Mouse (Mus musculus) G1E (cell line): Measurements from ENCODE around the gene Fis1. TPM values are rescaled to one million over a fixed set of nuclear protein-coding genes. Genes with fewer than 3 reads are reported as not detected.

Experiments
- ATAC-seq: 2 replicates; pipeline ENCODE4 v1.8.0; 2016; ENCODE audit warnings: mild to moderate bottlenecking; ENCODE audit not compliant: insufficient number of reproducible peaks, poor library complexity, low FRiP score, severe bottlenecking; ENCODE audit errors: extremely low read depth
- DNase-seq: peaks from one replicate; pipeline ENCODE4 v3.0.0; 2012; ENCODE audit warnings: low spot score
- H3K27me3 ChIP-seq: 2 replicates; pipeline ENCODE4 v1.6.1; 2012; ENCODE audit warnings: mild to moderate bottlenecking, low read length, inconsistent platforms; ENCODE audit not compliant: insufficient read depth
- H3K36me3 ChIP-seq: replicated peaks from 2 replicates; pipeline ENCODE3; 2012; ENCODE audit warnings: mild to moderate bottlenecking, inconsistent platforms
- H3K4me1 ChIP-seq: 2 replicates; pipeline ENCODE4 v1.6.1; 2012; ENCODE audit warnings: low read depth, low read length, inconsistent platforms, mixed read lengths; ENCODE audit not compliant: insufficient read depth
- H3K4me3 ChIP-seq: 2 replicates; pipeline ENCODE4 v1.5.1; 2012; ENCODE audit warnings: low read depth, mild to moderate bottlenecking, inconsistent platforms, low read length, moderate library complexity, mixed read lengths
- H3K9me3 ChIP-seq: replicated peaks from 2 replicates; pipeline ENCODE4 v1.6.1; 2012; ENCODE audit warnings: inconsistent platforms
- CTCF ChIP-seq: IDR thresholded peaks from 2 replicates; pipeline ENCODE4 v1.5.1; 2012; ENCODE audit warnings: low read depth, low read length, inconsistent platforms, mixed read lengths
- GATA1 ChIP-seq: IDR thresholded peaks from 2 replicates; pipeline ENCODE4 v1.6.1; 2012; ENCODE audit warnings: borderline replicate concordance, low read length, inconsistent platforms, mixed read lengths
- GATA2 ChIP-seq: IDR thresholded peaks from 2 replicates; pipeline ENCODE4 v1.6.1; 2012; ENCODE audit warnings: low read depth, low read length, inconsistent platforms, borderline replicate concordance
- POLR2AphosphoS5 ChIP-seq: IDR thresholded peaks from 2 replicates; pipeline ENCODE4 v1.6.1; 2012; ENCODE audit warnings: low read depth, low read length, inconsistent platforms; ENCODE audit not compliant: insufficient replicate concordance
- TAL1 ChIP-seq: conservative IDR thresholded peaks from 2 replicates; pipeline ENCODE4 v1.6.1; 2012; ENCODE audit warnings: low read depth, low read length, inconsistent platforms, mixed read lengths
- polyA plus RNA-seq: library from polyadenylated mRNA; stranded (reverse); fragments of >175 nt; gene quantifications from 2 replicates; pipeline ENCODE4 v1.2.3, GENCODE M21; 2012
- total RNA-seq, 2 experiments: library from RNA; stranded (forward) in 1 of 2; stranded (reverse) in 1 of 2; fragments of 200-1000 nt in 1 of 2; fragments of >200 nt in 1 of 2; fragmentation: Nextera tagmentation in 1 of 2; gene quantifications; 2 replicates each; pipeline ENCODE4 v1.2.3; 2014 to 2017

Gene Fis1
- total and polyA plus RNA-seq, 3 experiments = 152 to 439 (median 157) TPM

- H3K9me3 ChIP-seq = no peaks in the 10 kb centered on the region
- DNase-seq (no peak), ATAC-seq (no peak)
- TF ChIP-seq GATA1 (no peak), GATA2 (no peak), CTCF (no peak)
- H3K27me3 ChIP-seq = no peaks in the 10 kb centered on the region
- H3K4me1 ChIP-seq = peaks cover 66% of the 10 kb centered on the region
- H3K4me3 ChIP-seq = no peak overlapping the region
- H3K36me3 ChIP-seq = peaks cover 78% of the 10 kb centered on the region
Observed at GRCm38 (mm10) chr5:136960053-136960452, 7.0 kb downstream of the Fis1 start.

GRCm38 (mm10) chr5:136961334-136961982 is 8.4 kb downstream of the Fis1 start:
- no peaks in the 10 kb centered on the region for H3K9me3 ChIP-seq
- peak overlapping the region; percentile 76 for H3K4me3 ChIP-seq
- TF ChIP-seq TAL1 (no peak), CTCF (no peak), POLR2AphosphoS5 (no peak), GATA1 (no peak), GATA2 (no peak)
- H3K4me1 ChIP-seq = peaks cover 71% of the 10 kb centered on the region
- ATAC-seq (no peak), DNase-seq (peak; percentile 11)
- H3K36me3 ChIP-seq = peaks cover 81% of the 10 kb centered on the region
- no peaks in the 10 kb centered on the region for H3K27me3 ChIP-seq

- TF ChIP-seq CTCF (no peak), GATA1 (no peak), POLR2AphosphoS5 (no peak), TAL1 (no peak), GATA2 (no peak)
- peak overlapping the region; percentile 76 for H3K4me3 ChIP-seq
- no peaks in the 10 kb centered on the region for H3K27me3 ChIP-seq
- ATAC-seq = peak; percentile 84
- H3K9me3 ChIP-seq = no peaks in the 10 kb centered on the region
- peaks cover 73% of the 10 kb centered on the region for H3K4me1 ChIP-seq
- peak; percentile 87 for DNase-seq
- peaks cover 81% of the 10 kb centered on the region for H3K36me3 ChIP-seq
Observed at GRCm38 (mm10) chr5:136961983-136962461, 8.9 kb downstream of the Fis1 start.

- no peaks in the 10 kb centered on the region for H3K27me3 ChIP-seq
- peak; percentile 87 for DNase-seq
- no peaks in the 10 kb centered on the region for H3K9me3 ChIP-seq
- TF ChIP-seq GATA2 = no peak
- peak; percentile 88 for TF ChIP-seq CTCF
- peak overlapping the region; percentile 76 for H3K4me3 ChIP-seq
- ATAC-seq = 0 out of 2 replicates have a peak, but pooled peaks have one; percentile 12
- H3K36me3 ChIP-seq = peaks cover 81% of the 10 kb centered on the region
- H3K4me1 ChIP-seq = peaks cover 77% of the 10 kb centered on the region
Observed at GRCm38 (mm10) chr5:136962501-136962900, 9.4 kb downstream of the Fis1 start.

- H3K4me1 ChIP-seq = peaks cover 82% of the 10 kb centered on the region
- H3K36me3 ChIP-seq = peaks cover 81% of the 10 kb centered on the region
- H3K4me3 ChIP-seq = peak overlapping the region; percentile 76; the same call in 1 of the 2 replicates
- TF ChIP-seq GATA2 (no peak), CTCF (no peak), POLR2AphosphoS5 (no peak), GATA1 (no peak), TAL1 (no peak)
- H3K27me3 ChIP-seq = no peaks in the 10 kb centered on the region
- no peaks in the 10 kb centered on the region for H3K9me3 ChIP-seq
- ATAC-seq (no peak), DNase-seq (no peak)
Observed at GRCm38 (mm10) chr5:136962966-136963540, 10.0 kb downstream of the Fis1 start.

GRCm38 (mm10) chr5:136965210-136965609 is 12.1 kb downstream of the Fis1 start:
- peak; percentile 35 for ATAC-seq

More at GRCm38 (mm10) chr5:136965210-136965609, 12.1 kb downstream of the Fis1 start:
- DNase-seq = peak; percentile 77
- H3K27me3 ChIP-seq = no peaks in the 10 kb centered on the region
- H3K4me1 ChIP-seq = peaks cover 82% of the 10 kb centered on the region
- no peaks in the 10 kb centered on the region for H3K9me3 ChIP-seq
- H3K36me3 ChIP-seq = peaks cover 82% of the 10 kb centered on the region
- H3K4me3 ChIP-seq = peak overlapping the region; percentile 63; the same call in 1 of the 2 replicates
- TF ChIP-seq POLR2AphosphoS5 (no peak), GATA1 (no peak), TAL1 (peak; percentile 71; the same call in 1 of the 2 replicates), CTCF (no peak), GATA2 (0 out of 2 replicates have a peak, but pooled peaks have one; percentile 12)
